Mouse (Mus musculus) midbrain, embryonic 12.5 days (tissue): ENCODE results near the gene Gm49383. TPM values are rescaled to one million over a fixed set of nuclear protein-coding genes. Genes with fewer than 3 reads are reported as not detected.
"Not testable (repeated sequence)": the region's sequence is repeated elsewhere in the genome, so short reads cannot be mapped to it uniquely, and the experiment has no call there.

ENCODE experiments used
- ATAC-seq: fragments of 200-750 bp; cut with Nextera tagmentation; 2 replicates; pipeline ENCODE4 v1.8.0; 2017; ENCODE audit warnings: low read depth, moderate TSS enrichment, moderate library complexity; ENCODE audit not compliant: low FRiP score
- H3K27ac ChIP-seq: fragments of 300-500 bp; sonication (generic); replicated peaks from 2 replicates; pipeline ENCODE4 v1.5.1; 2016; ENCODE audit warnings: mild to moderate bottlenecking
- H3K27me3 ChIP-seq: fragments of 300-500 bp; sonication (generic); 2 replicates; pipeline ENCODE4 v1.6.1; 2016; ENCODE audit warnings: mild to moderate bottlenecking
- H3K36me3 ChIP-seq: fragments of 300-500 bp; sonication (generic); 2 replicates; pipeline ENCODE4 v1.6.1; 2016
- H3K4me1 ChIP-seq: fragments of 300-500 bp; sonication (generic); 2 replicates; pipeline ENCODE4 v1.6.1; 2016
- H3K4me2 ChIP-seq: fragments of 300-500 bp; sonication (generic); replicated peaks from 2 replicates; pipeline ENCODE4 v1.6.1; 2016; ENCODE audit warnings: mild to moderate bottlenecking, moderate library complexity
- H3K4me3 ChIP-seq: fragments of 300-500 bp; sonication (generic); 2 replicates; pipeline ENCODE4 v1.5.1; 2016; ENCODE audit warnings: mild to moderate bottlenecking
- H3K9ac ChIP-seq: fragments of 300-500 bp; sonication (generic); replicated peaks from 2 replicates; pipeline ENCODE4 v1.6.1; 2016; ENCODE audit warnings: mild to moderate bottlenecking, moderate library complexity
- H3K9me3 ChIP-seq: fragments of 300-500 bp; sonication (generic); 2 replicates; pipeline ENCODE4 v1.6.1; 2016; ENCODE audit warnings: mild to moderate bottlenecking
- WGBS: fragments of 180-500 bp; shearing (Covaris S2); methylation state at CpG from one replicate; pipeline ENCODE4 v1.1.7; 2016; 5-methylcytosine and 5-hydroxymethylcytosine counted together
- polyA plus RNA-seq: library from polyadenylated mRNA; unstranded; fragments of >200 nt; fragmentation: Nextera tagmentation; extraction: Ambion mirVana; gene quantifications from 2 replicates; pipeline ENCODE4 v1.2.1, GENCODE M21; 2016

Gm49383 gene
- polyA plus RNA-seq, 1 experiment from 2014 or later: 28.1 TPM

GRCm38 (mm10) chr12:69177526-69177925 is 19.4 kb downstream of the Gm49383 start:
- Histone ChIP-seq H3K9ac (no peak overlapping the region), H3K9me3 (no peaks in the 10 kb centered on the region), H3K27me3 (no peaks in the 10 kb centered on the region), H3K36me3 (peaks cover 23% of the 10 kb centered on the region), H3K4me1 (no peaks in the 10 kb centered on the region), H3K4me3 (no peak overlapping the region), H3K4me2 (no peak overlapping the region), H3K27ac (no peak overlapping the region)
- WGBS: 88% methylated on average over 3 of the region's 3 CpGs
- ATAC-seq: no peak

- H3K9ac ChIP-seq: no peak overlapping the region
- no peak overlapping the region for H3K4me3 ChIP-seq
- no peaks in the 10 kb centered on the region for H3K9me3 ChIP-seq
- no peak for ATAC-seq
- no peak overlapping the region for H3K27ac ChIP-seq
- no peaks in the 10 kb centered on the region for H3K4me1 ChIP-seq
- peaks cover 19% of the 10 kb centered on the region; the same call in 1 of the 2 replicates for H3K36me3 ChIP-seq
- no peaks in the 10 kb centered on the region for H3K27me3 ChIP-seq
- no peak overlapping the region for H3K4me2 ChIP-seq
- whole genome bisulfite sequencing: 91% methylated on average over 3 of the region's 3 CpGs
Observed at GRCm38 (mm10) chr12:69175975-69176374, 20.9 kb downstream of the Gm49383 start.

DNA sequence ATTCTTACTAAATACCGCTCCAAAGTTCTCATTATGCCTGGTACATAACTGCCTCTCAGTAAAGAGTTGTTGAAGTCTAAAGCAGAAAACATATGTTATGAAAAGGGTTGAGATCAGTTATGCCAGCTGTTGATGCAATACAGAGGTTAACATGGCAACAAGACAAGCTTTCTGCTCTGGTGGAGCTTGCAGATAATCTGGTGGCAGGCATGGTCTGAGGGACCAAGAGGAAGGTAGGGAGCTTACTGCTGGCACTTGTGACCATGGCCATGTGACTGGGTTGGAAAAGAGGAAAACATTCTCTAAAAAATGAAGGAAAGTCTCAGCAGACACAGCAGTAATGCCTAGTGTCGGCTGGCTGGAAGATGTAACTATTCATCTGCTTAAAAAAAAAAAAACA is 25.6 kb downstream of the Gm49383 start:
- H3K36me3 ChIP-seq: peaks cover 19% of the 10 kb centered on the region; the same call in 1 of the 2 replicates
- peaks cover 18% of the 10 kb centered on the region for H3K4me1 ChIP-seq
- no peaks in the 10 kb centered on the region for H3K27me3 ChIP-seq
- no peaks in the 10 kb centered on the region for H3K9me3 ChIP-seq
- H3K4me2 ChIP-seq: no peak overlapping the region
- no peak overlapping the region for H3K4me3 ChIP-seq
- H3K9ac ChIP-seq: no peak overlapping the region
- H3K27ac ChIP-seq: no peak overlapping the region
- 93% methylated on average over 2 of the region's 2 CpGs for WGBS
- ATAC-seq: no peak

DNA sequence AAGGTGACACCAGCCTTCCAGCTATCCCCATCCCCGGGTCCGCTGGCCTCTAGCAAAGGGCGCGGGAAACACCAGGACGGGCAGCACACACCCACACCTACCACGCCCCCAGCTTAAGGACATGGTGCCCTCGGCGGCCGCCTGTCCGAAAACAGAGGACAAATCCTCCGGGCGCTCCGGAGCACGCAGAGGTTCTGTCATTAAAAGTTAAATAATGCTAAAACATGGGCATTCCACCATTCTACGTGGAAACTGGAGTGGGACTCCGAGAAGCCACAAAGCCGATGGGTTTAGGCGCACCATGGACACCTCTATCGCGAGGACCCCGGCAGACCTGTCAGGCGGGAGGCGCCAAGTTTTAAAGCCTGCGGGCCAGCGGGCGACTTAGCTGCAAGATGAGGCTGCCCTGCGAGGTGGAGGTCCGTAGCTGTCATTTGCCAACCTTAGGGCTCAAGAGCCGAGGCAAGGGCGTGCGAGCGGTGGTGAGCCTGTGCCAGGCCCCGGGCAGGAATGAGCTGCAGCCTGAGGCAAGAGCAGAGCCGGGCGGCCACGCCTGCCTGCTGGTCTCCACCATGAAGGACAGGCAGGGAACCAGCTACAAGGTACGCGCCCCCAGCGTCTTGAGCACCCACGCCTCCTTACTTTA is 28.3 kb downstream of the Gm49383 start, which contains the start of gene Lrr1:
Gene Lrr1 (plus strand): TSS at position 354 of the 646 bp plus-strand sequence.
- 0 out of 2 replicates have a peak, but pooled peaks cover 5% of the 10 kb centered on the region for H3K36me3 ChIP-seq
- H3K27ac ChIP-seq: peak within 1 kb of the TSS; percentile 39
- ATAC-seq: peak; percentile 95
- H3K4me3 ChIP-seq: peak within 1 kb of the TSS; percentile 63
- H3K4me1 ChIP-seq: peaks cover 18% of the 10 kb centered on the region
- no peaks in the 10 kb centered on the region for H3K27me3 ChIP-seq
- H3K9ac ChIP-seq: peak within 1 kb of the TSS; percentile 69
- under 1% methylated on average over 40 of the region's 40 CpGs for WGBS
- peak within 1 kb of the TSS; percentile 94 for H3K4me2 ChIP-seq
- H3K9me3 ChIP-seq: no peaks in the 10 kb centered on the region

- Histone ChIP-seq H3K4me1 (peaks cover 18% of the 10 kb centered on the region), H3K4me2 (peak overlapping the region; percentile 94), H3K36me3 (0 out of 2 replicates have a peak, but pooled peaks cover 5% of the 10 kb centered on the region), H3K27ac (peak overlapping the region; percentile 39), H3K27me3 (no peaks in the 10 kb centered on the region), H3K9me3 (no peaks in the 10 kb centered on the region), H3K9ac (peak overlapping the region; percentile 69), H3K4me3 (peak overlapping the region; percentile 63)
- 10% methylated on average over 18 of the region's 18 CpGs for WGBS
- ATAC-seq: peak; percentile 70
Observed at GRCm38 (mm10) chr12:69167656-69168460, 29.0 kb downstream of the Gm49383 start.

- not testable (repeated sequence) for H3K4me3 ChIP-seq, ATAC-seq, H3K27me3 ChIP-seq, H3K27ac ChIP-seq, H3K9me3 ChIP-seq, H3K9ac ChIP-seq, H3K4me2 ChIP-seq, H3K36me3 ChIP-seq
- 66% methylated on average over 8 of the region's 8 CpGs for WGBS
- peaks cover 18% of the 10 kb centered on the region for H3K4me1 ChIP-seq
Observed at GRCm38 (mm10) chr12:69166861-69167581, 29.9 kb downstream of the Gm49383 start.

DNA sequence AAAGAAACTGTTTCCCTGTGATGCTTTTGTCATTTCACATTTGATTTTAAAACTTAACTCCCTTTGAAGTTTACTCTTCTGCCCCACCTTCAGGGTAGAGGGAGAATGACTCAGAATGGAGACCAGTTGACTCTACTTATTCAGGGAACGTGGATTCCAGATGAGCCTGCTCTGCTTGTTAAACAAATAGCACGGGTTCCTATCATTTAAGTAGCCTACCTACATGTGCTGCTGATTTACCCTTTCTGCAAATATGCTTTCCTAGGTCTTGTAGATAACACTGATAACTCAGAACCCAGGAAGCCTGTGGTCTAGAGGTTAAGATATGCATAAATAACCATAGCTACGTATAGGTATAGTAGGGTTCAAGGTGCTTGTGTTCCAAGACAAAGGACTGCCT is 32.0 kb downstream of the Gm49383 start:
- H3K27me3 ChIP-seq: no peaks in the 10 kb centered on the region
- no peak overlapping the region for H3K27ac ChIP-seq
- peaks cover 14% of the 10 kb centered on the region for H3K4me1 ChIP-seq
- 58% methylated on average over 3 of the region's 3 CpGs for WGBS
- no peak overlapping the region for H3K4me3 ChIP-seq
- no peak for ATAC-seq
- H3K36me3 ChIP-seq: no peaks in the 10 kb centered on the region
- no peaks in the 10 kb centered on the region for H3K9me3 ChIP-seq
- no peak overlapping the region for H3K4me2 ChIP-seq
- no peak overlapping the region for H3K9ac ChIP-seq

DNA sequence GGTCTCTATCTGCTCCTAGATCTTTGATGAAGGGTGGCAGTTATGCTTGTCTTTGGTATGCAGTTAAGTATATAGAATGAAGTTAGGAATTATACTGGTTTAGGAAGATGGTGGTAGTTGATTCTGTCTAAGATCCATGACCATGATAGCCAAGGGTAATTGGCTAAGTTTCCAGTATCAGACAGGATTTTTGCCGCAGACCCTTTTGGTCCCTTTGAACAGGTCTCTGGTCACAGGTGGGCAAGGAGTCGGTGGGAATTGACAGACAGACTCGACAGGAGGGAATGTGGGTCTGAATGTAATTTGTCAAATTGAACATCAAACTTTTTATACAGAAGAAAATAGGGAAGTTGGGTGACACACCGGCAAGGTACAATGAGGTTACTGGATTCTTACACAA is 33.3 kb downstream of the Gm49383 start:
- 88% methylated on average over 4 of the region's 4 CpGs for WGBS
- ATAC-seq: not testable (repeated sequence)

GRCm38 (mm10) chr12:69160677-69161076 is 36.2 kb downstream of the Gm49383 start:
- ATAC-seq, H3K4me3 ChIP-seq, H3K9me3 ChIP-seq, H3K4me2 ChIP-seq, H3K4me1 ChIP-seq, H3K27me3 ChIP-seq, H3K9ac ChIP-seq, H3K27ac ChIP-seq: not testable (repeated sequence)
- H3K36me3 ChIP-seq: peaks cover 20% of the 10 kb centered on the region
- 84% methylated on average over 2 of the region's 2 CpGs for WGBS

More for the DNA sequence above, 33.3 kb downstream of the Gm49383 start:
- H3K9ac ChIP-seq, H3K4me3 ChIP-seq, H3K27ac ChIP-seq, H3K4me2 ChIP-seq, H3K36me3 ChIP-seq, H3K27me3 ChIP-seq, H3K9me3 ChIP-seq, H3K4me1 ChIP-seq: not testable (repeated sequence)

GRCm38 (mm10) chr12:69159578-69159940 is 37.3 kb downstream of the Gm49383 start:
- Histone ChIP-seq H3K4me1 (peaks cover 8% of the 10 kb centered on the region), H3K27ac (no peak overlapping the region), H3K4me2 (0 out of 2 replicates have a peak overlapping the region, but pooled peaks have one; percentile 9), H3K27me3 (no peaks in the 10 kb centered on the region), H3K4me3 (0 out of 2 replicates have a peak overlapping the region, but pooled peaks have one; percentile 3), H3K36me3 (peaks cover 21% of the 10 kb centered on the region), H3K9ac (no peak overlapping the region), H3K9me3 (no peaks in the 10 kb centered on the region)
- no peak for ATAC-seq
- WGBS: 6% methylated on average over 9 of the region's 9 CpGs

- H3K9me3 ChIP-seq, H3K4me1 ChIP-seq, H3K27me3 ChIP-seq: not testable (repeated sequence)
- Histone ChIP-seq H3K4me3 (peak within 1 kb of the TSS; percentile 79), H3K36me3 (peaks cover 21% of the 10 kb centered on the region), H3K4me2 (peak within 1 kb of the TSS; percentile 72), H3K9ac (peak within 1 kb of the TSS; percentile 88), H3K27ac (peak within 1 kb of the TSS; percentile 95)
- WGBS: 0% methylated on average over 57 of the region's 68 CpGs
- ATAC-seq: peak; percentile 99
Observed at GRCm38 (mm10) chr12:69158765-69159577, 37.9 kb downstream of the Gm49383 start, which contains the start of gene Rps29. TSS of gene Rps29 (minus strand) at chr12:69159186.
